Mouse (Mus musculus) cortical plate, adult 2 months (tissue): ENCODE measurements around the gene Gm17657.

Source experiments
- CTCF ChIP-seq: fragments of 200-500 bp; IDR thresholded peaks from 2 replicates; pipeline ENCODE4 v1.5.1; 2011; ENCODE audit warnings: mild to moderate bottlenecking, control low read depth, low read length; ENCODE audit not compliant: insufficient read depth; ENCODE audit errors: extremely low read depth
- POLR2A ChIP-seq: fragments of 200-500 bp; IDR thresholded peaks from 2 replicates; pipeline ENCODE4 v1.6.1; 2011; ENCODE audit warnings: mild to moderate bottlenecking, low read length, control low read depth; ENCODE audit not compliant: insufficient read depth; ENCODE audit errors: extremely low read depth

GRCm38 (mm10) chr17:29595891-29596770 lies 46.7 kb upstream of the Gm17657 start:
- TF ChIP-seq POLR2A (no peak), CTCF (no peak)
